Mouse (Mus musculus) intestine, embryonic 16.5 days (tissue): ENCODE results near the gene Mrnip. TPM values are rescaled to one million over a fixed set of nuclear protein-coding genes. Genes with fewer than 3 reads are reported as not detected.

ENCODE experiments used
- ATAC-seq: fragments of 200-750 bp; cut with Nextera tagmentation; 2 replicates; pipeline ENCODE4 v1.8.0; 2017; ENCODE audit warnings: moderate TSS enrichment, moderate library complexity
- H3K27ac ChIP-seq: fragments of 300-500 bp; sonication (generic); 2 replicates; pipeline ENCODE4 v1.5.1; 2014; ENCODE audit warnings: mild to moderate bottlenecking, low read length
- H3K27me3 ChIP-seq: fragments of 300-500 bp; sonication (generic); replicated peaks from 2 replicates; pipeline ENCODE4 v1.6.1; 2014; ENCODE audit warnings: low read length, control low read depth, mixed read lengths; ENCODE audit not compliant: control insufficient read depth, insufficient read depth
- H3K36me3 ChIP-seq: fragments of 300-500 bp; sonication (generic); 2 replicates; pipeline ENCODE4 v1.6.1; 2014; ENCODE audit warnings: low read length, control low read depth; ENCODE audit not compliant: control insufficient read depth, insufficient read depth
- H3K4me1 ChIP-seq: fragments of 300-500 bp; sonication (generic); 2 replicates; pipeline ENCODE4 v1.6.1; 2014; ENCODE audit warnings: low read length, control low read depth, mixed read lengths; ENCODE audit not compliant: control insufficient read depth, insufficient read depth
- H3K4me2 ChIP-seq: fragments of 300-500 bp; sonication (generic); 2 replicates; pipeline ENCODE4 v1.6.1; 2014; ENCODE audit warnings: low read depth, low read length, control low read depth
- H3K4me3 ChIP-seq: fragments of 300-500 bp; sonication (generic); 2 replicates; pipeline ENCODE4 v1.5.1; 2014; ENCODE audit warnings: mild to moderate bottlenecking, low read length
- H3K9ac ChIP-seq: fragments of 300-500 bp; sonication (generic); 2 replicates; pipeline ENCODE4 v1.6.1; 2014; ENCODE audit warnings: low read depth, low read length
- H3K9me3 ChIP-seq: fragments of 300-500 bp; sonication (generic); 2 replicates; pipeline ENCODE4 v1.6.1; 2016; ENCODE audit warnings: low read length, control low read depth; ENCODE audit not compliant: control insufficient read depth
- WGBS: fragments of 180-500 bp; shearing (Covaris S2); extraction: QIAGEN DNeasy Blood & Tissue Kit; methylation state at CpG from one replicate; pipeline ENCODE4 v1.1.7; 2014; 5-methylcytosine and 5-hydroxymethylcytosine counted together
- polyA plus RNA-seq: library from polyadenylated mRNA; unstranded; fragments of >200 nt; fragmentation: Nextera tagmentation; extraction: Ambion mirVana; gene quantifications from 2 replicates; pipeline ENCODE4 v1.2.1, GENCODE M21; 2015

Mrnip gene
- polyA plus RNA-seq, 1 experiment from 2014 or later, result 12.4 TPM

DNA sequence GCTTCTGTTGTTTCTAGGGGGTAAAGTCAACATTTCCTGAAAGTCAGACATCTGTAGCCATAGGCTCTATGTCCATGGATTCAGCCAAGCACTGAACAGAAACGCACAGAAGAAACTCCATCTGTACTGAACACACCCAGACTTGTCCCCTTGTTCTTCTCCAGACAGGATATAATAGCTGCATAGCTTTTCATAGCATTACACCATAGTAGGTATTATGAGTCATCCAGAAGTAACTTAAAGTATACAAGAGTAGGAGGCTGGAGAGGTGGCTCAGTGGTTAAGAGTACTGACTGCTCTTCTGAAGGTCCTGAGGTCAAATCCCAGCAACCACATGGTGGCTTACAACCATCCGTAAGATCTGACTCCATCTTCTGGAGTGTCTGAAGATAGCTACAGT, 18.5 kb upstream of the Mrnip start:
- 88% methylated on average over 2 of the region's 2 CpGs for WGBS
- H3K4me2 ChIP-seq, result no peak overlapping the region
- H3K4me3 ChIP-seq, result no peak overlapping the region
- H3K36me3 ChIP-seq, result peaks cover 16% of the 10 kb centered on the region
- no peak overlapping the region for H3K27ac ChIP-seq
- ATAC-seq, result no peak
- no peaks in the 10 kb centered on the region for H3K27me3 ChIP-seq
- no peak overlapping the region for H3K9ac ChIP-seq
- H3K4me1 ChIP-seq, result no peaks in the 10 kb centered on the region
- H3K9me3 ChIP-seq, result no peaks in the 10 kb centered on the region

DNA sequence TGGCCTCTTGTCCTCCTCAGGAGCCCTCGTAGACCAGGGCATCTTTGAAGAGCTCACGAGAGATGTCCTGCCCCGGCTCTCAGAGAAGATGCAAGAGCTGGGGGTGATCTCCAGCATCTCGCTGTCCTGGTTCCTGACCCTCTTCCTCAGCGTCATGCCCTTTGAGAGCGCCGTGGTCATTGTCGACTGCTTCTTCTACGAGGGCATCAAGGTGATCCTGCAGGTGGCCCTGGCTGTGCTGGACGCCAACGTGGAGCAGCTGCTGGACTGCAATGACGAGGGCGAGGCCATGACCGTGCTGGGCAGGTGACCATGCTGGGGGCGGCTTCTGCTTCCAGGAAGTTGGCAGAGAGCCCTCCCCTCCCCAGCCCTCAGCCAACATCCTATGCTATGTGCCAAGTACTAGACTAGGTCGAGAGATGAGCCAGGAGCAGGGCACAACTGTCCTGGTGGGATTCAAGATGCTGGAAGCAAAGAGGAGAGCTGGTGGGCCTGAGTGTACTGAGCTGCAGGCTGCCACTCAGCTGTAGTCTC, 17.5 kb upstream of the Mrnip start:
- Histone ChIP-seq H3K9ac (no peak overlapping the region), H3K27me3 (no peaks in the 10 kb centered on the region), H3K4me3 (no peak overlapping the region), H3K36me3 (peaks cover 12% of the 10 kb centered on the region), H3K9me3 (no peaks in the 10 kb centered on the region), H3K4me2 (no peak overlapping the region), H3K27ac (no peak overlapping the region), H3K4me1 (no peaks in the 10 kb centered on the region)
- ATAC-seq, result no peak
- 91% methylated on average over 16 of the region's 16 CpGs for WGBS

DNA sequence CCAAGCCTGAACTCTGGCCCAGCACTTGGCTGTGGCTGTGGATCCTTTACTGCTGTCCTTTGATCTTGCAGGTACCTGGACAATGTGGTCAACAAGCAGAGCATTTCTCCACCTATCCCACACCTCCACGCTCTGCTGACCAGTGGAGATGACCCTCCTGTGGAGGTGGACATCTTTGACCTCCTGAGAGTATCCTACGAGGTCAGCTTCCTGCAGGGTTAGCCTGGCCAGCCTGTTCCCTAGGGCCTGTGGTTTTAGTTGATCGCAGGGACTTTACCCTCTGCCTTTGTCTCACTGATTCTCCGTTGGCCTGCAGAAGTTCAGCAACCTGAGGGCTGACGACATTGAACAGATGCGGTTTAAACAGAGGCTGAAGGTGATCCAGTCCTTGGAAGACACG, 15.9 kb upstream of the Mrnip start:
- H3K9ac ChIP-seq, result no peak overlapping the region
- ATAC-seq, result no peak
- no peak overlapping the region for H3K4me2 ChIP-seq
- H3K9me3 ChIP-seq, result no peaks in the 10 kb centered on the region
- H3K27ac ChIP-seq, result no peak overlapping the region
- no peaks in the 10 kb centered on the region for H3K4me1 ChIP-seq
- H3K27me3 ChIP-seq, result no peaks in the 10 kb centered on the region
- H3K4me3 ChIP-seq, result no peak overlapping the region
- peaks cover 10% of the 10 kb centered on the region for H3K36me3 ChIP-seq
- 89% methylated on average over 7 of the region's 7 CpGs for WGBS

DNA sequence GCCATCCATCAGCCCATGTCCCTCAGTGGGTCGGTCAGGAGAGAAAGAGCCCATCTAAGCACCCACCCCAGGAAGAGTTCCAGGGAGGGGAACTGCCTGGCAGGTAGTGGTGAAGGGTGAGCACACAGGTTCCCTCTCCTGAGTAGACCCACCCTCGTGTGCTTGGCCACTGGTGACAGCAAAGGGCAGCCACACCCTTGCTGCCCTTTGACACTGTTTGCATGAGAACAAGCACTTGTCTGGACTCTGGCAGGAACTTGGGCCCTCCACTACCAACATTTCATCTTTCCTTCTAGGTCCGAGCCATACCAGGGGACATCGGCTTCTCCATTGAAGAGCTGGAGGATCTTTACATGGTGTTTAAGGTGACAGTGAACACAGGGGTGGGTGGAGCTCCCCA, 14.9 kb upstream of the Mrnip start:
- Histone ChIP-seq H3K4me1 (no peaks in the 10 kb centered on the region), H3K4me2 (no peak overlapping the region), H3K9ac (no peak overlapping the region), H3K9me3 (no peaks in the 10 kb centered on the region), H3K4me3 (no peak overlapping the region), H3K36me3 (peaks cover 10% of the 10 kb centered on the region), H3K27ac (no peak overlapping the region), H3K27me3 (no peaks in the 10 kb centered on the region)
- no peak for ATAC-seq
- 71% methylated on average over 4 of the region's 4 CpGs for WGBS

DNA sequence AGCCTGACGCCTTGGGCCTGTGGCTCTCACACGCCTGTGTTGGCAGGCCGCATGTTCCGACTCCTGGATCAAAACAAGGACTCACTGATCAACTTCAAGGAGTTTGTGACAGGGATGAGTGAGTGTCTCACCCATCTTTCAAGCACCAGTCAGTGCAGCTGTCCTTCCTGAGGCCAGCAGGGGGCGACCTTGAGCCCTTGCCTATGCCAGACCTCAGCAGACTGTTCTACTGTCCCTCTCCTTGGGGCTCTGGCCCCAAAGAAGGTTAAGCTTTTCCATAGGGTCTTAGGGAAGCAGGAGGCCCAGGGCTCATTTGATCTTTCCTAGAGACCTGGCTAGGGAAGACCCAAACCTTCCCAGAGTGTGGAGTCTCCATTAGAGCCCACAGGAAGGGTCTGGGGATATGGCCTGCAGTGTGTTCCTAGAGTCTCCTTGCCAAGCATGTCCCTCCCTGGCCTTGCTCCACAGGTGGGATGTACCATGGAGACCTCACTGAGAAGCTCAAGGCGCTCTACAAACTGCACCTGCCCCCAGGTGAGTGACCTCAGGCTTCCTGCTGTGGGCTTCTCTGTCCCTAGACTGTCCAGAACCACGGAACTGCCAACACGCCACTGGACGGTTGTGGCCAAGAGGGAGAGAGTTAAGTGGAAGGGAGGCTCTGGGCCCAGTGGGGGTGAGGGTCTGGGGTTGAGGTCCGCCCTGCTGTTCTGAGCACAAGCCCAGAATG, 12.5 kb upstream of the Mrnip start:
- Histone ChIP-seq H3K4me3 (no peak overlapping the region), H3K9me3 (no peaks in the 10 kb centered on the region), H3K27me3 (no peaks in the 10 kb centered on the region), H3K9ac (no peak overlapping the region), H3K27ac (no peak overlapping the region), H3K36me3 (peaks cover 14% of the 10 kb centered on the region), H3K4me1 (no peaks in the 10 kb centered on the region), H3K4me2 (no peak overlapping the region)
- WGBS, result 66% methylated on average over 10 of the region's 10 CpGs
- ATAC-seq, result peak; percentile 62; the same call in 1 of the 2 replicates

DNA sequence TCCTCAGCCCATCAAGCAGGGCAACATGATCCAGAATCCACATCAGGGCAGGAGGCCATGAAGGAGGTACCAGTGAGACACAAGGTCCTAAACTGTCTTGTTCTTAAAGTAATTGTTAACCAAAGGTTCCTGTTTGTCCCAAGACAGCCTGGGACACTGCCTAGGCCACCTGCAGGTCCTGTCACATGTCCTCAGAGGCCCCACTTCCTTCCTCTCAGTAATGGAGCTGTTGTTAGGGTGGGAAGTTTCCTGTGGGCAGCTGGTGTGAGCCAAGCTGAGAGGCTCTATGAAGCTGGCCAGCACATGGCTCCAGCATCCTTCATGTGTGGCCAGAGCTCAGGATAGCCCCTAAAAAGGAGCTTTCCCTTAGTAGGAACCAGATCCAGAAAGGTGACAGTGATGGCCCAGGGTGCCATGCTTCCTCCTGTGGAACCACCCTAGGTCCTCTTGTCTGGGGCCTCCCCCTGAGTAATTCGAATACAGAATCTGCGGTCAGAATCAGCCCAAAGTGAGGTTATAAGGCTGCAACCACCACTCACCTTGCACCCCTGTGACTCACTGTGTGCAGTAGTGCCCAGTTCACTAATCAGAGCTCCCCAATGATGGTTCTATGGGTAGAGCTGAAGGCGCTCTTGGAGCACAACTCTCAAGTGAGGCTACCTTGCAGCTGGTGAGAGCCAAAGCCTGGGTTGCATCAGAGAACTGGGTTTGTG, 11.8 kb upstream of the Mrnip start:
- 98% methylated on average over 3 of the region's 3 CpGs for WGBS
- Histone ChIP-seq H3K27ac (no peak overlapping the region), H3K9ac (no peak overlapping the region), H3K4me1 (no peaks in the 10 kb centered on the region), H3K27me3 (no peaks in the 10 kb centered on the region), H3K9me3 (no peaks in the 10 kb centered on the region), H3K4me3 (no peak overlapping the region), H3K4me2 (no peak overlapping the region), H3K36me3 (peaks cover 14% of the 10 kb centered on the region)
- ATAC-seq, result no peak

DNA sequence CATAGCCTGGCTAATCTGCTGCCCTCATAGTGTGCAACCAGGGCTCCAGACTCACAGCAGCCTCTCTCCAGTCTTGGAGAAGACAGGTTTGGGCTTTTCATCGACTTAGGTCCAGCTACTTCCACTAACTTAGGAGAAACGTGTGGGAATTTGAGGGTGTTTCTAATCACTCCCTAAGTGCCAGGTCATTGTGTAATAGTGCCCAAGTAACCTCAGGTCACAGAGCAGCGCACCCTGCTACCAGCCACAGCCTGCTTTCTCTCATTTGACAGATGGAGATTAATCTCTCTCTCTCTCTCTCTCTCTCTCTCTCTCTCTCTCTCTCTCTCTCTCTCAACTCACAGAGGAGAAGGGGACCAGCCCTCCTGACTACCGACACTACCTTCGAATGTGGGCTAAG, 5.9 kb upstream of the Mrnip start:
- Histone ChIP-seq H3K9me3 (no peaks in the 10 kb centered on the region), H3K27ac (no peak overlapping the region), H3K4me3 (no peak overlapping the region), H3K4me1 (no peaks in the 10 kb centered on the region), H3K9ac (no peak overlapping the region), H3K27me3 (no peaks in the 10 kb centered on the region), H3K36me3 (peaks cover 19% of the 10 kb centered on the region; the same call in 1 of the 2 replicates), H3K4me2 (no peak overlapping the region)
- WGBS, result 87% methylated on average over 5 of the region's 5 CpGs
- ATAC-seq, result no peak

DNA sequence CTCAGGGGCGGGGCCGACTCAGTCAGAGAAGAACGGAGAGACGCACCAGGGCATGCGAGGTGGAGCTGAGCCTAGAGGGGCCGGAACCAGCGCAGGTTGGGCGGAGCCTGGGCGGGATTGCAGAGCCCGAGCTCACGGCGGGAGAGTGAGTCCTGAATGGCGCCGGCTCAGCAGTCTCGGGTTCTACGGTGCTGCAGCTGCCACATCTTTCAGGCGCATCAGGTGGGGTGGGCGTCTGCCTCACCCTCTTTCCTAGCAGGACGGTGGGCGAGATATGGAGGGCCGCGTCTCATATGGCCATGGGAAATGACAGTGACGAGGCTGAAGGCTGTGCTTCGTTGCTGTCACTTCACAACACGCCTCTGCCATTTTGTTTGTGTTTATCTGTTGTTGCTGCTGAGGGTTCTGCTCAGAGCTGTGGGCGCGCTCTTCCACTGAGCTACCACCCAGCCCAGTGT, 515 bp downstream of the Mrnip start:
- under 1% methylated on average over 27 of the region's 27 CpGs for WGBS

DNA sequence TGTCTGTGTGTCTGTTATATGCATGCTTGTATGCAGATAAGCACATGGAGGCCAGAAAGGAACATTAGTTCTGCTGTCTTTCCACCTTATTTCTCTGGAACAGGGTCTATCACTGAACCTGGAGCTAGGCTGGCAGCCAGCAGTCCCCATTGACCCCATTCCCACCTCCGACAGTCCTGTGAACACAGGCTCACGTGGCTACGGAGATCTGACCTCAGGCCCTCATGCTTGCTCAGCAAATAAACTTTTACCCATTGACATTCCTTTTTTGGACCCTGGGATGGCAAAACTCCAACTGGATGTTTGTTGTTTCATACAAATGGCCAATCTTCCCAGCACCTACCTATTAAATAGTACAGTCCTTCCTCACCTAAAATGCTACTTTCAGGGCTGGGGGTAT, 2.1 kb downstream of the Mrnip start:
- H3K4me1 ChIP-seq, result peaks cover 4% of the 10 kb centered on the region
- whole genome bisulfite sequencing, result 63% methylated on average over 3 of the region's 3 CpGs
- no peak overlapping the region for H3K9ac ChIP-seq
- H3K27ac ChIP-seq, result no peak overlapping the region
- H3K27me3 ChIP-seq, result no peaks in the 10 kb centered on the region
- no peak overlapping the region for H3K4me3 ChIP-seq
- H3K36me3 ChIP-seq, result peaks cover 3% of the 10 kb centered on the region; the same call in 1 of the 2 replicates
- H3K9me3 ChIP-seq, result no peaks in the 10 kb centered on the region
- ATAC-seq, result no peak
- no peak overlapping the region for H3K4me2 ChIP-seq

More for the DNA sequence above, 515 bp downstream of the Mrnip start:
- H3K27ac ChIP-seq, result peak overlapping the region; percentile 15; the same call in 1 of the 2 replicates
- H3K4me3 ChIP-seq, result peak overlapping the region; percentile 73
- H3K4me1 ChIP-seq, result peaks cover 4% of the 10 kb centered on the region
- H3K27me3 ChIP-seq, result no peaks in the 10 kb centered on the region
- ATAC-seq, result peak; percentile 100
- peaks cover 9% of the 10 kb centered on the region; the same call in 1 of the 2 replicates for H3K36me3 ChIP-seq
- peak overlapping the region; percentile 76 for H3K9ac ChIP-seq
- H3K4me2 ChIP-seq, result peak overlapping the region; percentile 77
- H3K9me3 ChIP-seq, result no peaks in the 10 kb centered on the region
